Mouse (Mus musculus): ENCODE data around the gene Mxra7.
"Not testable (repeated sequence)": the region's sequence is repeated elsewhere in the genome, so short reads cannot be mapped to it uniquely, and the experiment has no call there.

- TF ChIP-seq POLR2A (IDR thresholded peaks at IDR 0.05; ENCODE audit: borderline replicate concordance, extremely low read depth, low read depth, low read length); CTCF (IDR thresholded peaks at IDR 0.05; ENCODE audit: insufficient read depth, low read length): not testable (repeated sequence)
Measured at GRCm38 (mm10) chr11:116823885-116824284, 4.0 kb downstream of the Mxra7 start.
